Mouse (Mus musculus) natural killer cell, adult 2 months (primary cell): ENCODE results near the gene Hnrnpdl.

Experiments used
- DNase-seq, 2 experiments: peaks; one replicate each; pipeline ENCODE4 v3.0.0; 2022; ENCODE audit warnings: low spot score in 2 of 2

Hnrnpdl gene

DNA sequence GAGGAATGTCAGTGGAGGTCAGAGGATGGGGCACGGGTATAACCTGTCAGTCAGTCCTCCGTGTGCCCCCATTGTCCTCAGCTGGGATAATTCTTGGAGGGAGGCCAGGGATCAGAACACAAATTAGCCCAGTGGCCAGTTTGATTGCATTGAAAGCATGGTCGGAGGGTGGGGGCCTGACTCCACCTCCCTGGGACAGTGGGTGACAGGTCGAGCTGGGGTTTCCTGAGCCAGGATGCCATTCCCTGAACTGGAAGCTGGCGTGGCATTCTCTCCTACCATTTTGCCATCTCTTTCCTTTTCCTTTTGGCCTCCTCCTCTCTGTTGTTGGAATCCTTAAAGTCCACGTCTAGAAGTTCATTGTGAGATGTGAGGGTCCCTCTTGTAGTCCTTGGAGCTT is 33.6 kb downstream of the Hnrnpdl start:
- no peak for DNase-seq

DNA sequence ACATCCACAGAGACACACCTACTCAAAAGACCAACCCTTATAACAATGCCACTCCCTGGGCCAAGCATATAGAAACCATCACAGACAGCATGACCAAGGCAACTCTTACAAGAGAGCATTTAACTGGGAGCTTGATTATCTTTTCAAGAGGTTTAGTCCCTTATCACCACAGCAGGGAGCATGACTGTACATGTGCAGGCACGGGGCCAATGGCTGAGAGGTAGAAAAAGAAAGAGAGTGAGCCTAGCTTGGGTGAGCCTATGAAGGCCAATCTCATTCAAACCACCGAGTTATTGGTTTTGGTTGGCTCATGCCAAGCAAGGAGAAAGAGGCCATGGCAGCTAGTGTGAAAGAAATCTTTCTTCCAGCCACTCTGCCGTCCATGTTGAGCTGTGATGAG is 34.0 kb downstream of the Hnrnpdl start:
- DNase-seq: no peak

DNA sequence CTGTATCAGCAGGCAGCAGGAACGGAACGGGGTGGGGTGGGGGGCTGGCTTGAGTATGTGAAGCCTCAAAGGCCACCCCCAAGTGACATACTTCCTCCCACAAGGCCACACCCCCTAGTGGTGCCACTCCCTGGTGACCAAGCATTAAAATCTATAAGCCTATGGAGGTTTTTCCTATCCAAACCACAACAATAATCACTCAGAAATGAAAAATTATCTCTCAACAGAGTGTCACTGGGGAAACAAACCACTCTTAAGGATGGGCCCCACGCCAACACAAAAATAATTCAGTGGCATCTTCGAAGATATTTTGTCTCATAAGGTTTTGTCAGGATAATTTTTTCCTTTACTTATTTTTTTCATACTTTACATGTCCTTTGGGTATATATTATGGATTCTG is 35.6 kb downstream of the Hnrnpdl start:
- no peak for DNase-seq

DNA sequence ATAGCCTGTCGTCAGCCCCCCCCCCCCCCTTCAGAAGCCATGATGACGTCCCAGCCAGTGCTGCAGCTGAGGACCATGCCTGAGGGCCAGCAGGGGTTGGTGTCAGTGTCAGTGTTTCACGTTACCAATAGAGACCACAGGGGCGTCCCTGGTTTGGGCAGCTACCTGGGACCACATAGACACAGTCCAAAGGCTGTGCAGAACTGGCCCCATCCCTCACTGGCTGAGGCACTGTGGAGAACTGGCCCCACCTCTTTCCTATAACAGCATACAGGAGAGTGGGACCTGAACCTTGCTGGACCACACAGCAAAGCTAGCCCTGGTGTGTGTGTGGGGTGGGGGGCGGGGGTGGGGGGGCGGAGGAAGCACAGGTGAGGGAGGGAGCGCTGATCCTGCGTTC is 39.0 kb downstream of the Hnrnpdl start:
- no peak for DNase-seq

DNA sequence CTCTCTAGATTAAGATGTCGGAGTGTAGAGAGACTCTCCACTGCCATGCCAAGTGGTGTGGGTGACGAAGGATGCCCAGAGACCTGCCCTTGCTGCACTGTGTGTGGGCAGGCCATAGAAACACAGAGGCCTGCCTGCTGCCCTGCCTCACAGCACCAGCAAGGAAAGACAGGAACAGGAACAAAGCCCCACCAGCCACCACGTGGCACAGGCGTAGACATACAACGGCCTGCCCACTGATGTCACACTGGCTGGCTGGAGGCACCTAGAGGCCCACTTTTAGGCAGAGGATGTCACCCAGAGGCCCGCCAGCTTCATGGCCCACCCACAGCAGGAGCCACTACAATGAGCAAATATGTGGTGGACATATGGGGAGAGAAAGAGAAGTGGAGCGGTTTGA is 39.4 kb downstream of the Hnrnpdl start:
- DNase-seq: no peak

DNA sequence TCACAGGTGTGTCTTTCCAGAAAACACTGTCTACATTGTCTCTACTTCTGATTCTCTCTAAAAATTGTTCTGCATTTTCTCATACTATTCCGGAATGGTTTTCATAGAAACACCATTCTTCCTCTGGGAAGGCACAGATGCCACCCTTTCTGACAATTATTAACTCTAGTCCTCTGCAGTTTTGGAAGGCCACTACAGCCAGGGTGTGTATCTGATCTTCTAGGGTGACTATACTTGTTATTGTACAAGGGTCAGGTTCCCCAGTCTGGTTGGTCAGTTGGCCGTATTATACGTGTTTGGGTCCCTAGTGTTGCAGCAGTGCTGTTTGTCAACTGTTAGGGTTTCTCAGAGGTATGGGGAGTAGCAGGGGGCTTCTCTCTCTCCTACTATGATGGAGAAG is 44.8 kb downstream of the Hnrnpdl start:
- DNase-seq: no peak

DNA sequence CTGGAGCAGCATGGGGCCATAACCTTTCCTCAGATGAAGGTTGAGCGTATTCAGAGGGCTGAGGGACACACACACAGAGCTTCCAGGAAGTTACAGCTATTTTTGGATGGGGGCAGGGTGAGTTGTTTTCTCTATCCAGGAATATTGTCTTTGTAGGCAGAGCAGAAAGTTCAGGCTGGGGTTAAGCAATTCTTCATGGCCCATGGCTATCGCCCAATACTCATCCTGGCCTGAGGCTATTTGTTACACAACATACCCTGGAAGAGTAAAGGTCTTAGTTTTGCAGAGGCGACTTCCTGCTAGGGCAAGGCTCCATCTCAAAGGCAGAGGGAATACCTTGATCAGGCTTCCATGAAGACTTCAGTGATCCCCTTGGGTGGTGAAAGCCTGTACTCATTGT is 45.3 kb downstream of the Hnrnpdl start:
- DNase-seq: no peak
